Mouse (Mus musculus) kidney, postnatal 10 days (tissue): Measurements from ENCODE around the gene Arid5b.

Experiments used
- DNase-seq: peaks from one replicate; pipeline ENCODE4 v3.0.0; 2021; ENCODE audit warnings: mixed read lengths

The Arid5b gene

DNA sequence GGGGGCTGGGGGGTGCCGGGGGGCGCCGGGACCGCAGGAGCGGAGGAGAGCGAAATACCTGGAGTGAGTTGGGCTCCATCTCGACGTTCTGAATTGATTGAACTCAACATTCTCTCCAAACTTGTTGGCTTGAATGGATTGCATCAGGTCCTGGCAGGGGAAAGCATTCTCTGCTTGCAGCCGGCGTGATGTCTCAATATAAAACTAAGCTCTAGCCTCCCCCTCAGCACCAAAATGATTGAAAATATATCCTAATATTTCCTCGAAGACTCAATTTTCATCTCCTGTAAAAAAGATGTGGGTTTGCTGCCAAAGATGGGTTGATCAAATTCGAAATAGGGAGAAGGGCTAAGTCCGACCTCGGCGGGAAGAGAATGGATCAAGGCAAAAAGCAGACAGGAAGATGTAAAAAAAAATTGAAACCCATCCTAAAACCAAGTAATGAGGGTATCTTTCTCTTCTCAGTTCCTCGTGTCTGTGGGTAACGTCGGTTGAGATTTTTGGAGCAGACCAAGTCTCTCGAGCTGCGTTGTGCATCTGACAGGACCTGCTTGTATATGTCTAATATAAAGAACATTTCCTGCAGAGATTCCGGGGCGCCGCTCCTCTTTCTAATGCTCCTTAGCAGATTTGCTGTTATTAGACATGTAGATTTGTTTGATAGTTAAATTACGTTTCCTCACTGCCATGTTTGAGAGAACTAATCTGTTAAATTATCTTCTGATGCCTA, at the start of gene Arid5b:
TSS of gene Arid5b (minus strand) at position 109 of the 730 bp plus-strand sequence.
- DNase-seq, result peak; percentile 78

DNA sequence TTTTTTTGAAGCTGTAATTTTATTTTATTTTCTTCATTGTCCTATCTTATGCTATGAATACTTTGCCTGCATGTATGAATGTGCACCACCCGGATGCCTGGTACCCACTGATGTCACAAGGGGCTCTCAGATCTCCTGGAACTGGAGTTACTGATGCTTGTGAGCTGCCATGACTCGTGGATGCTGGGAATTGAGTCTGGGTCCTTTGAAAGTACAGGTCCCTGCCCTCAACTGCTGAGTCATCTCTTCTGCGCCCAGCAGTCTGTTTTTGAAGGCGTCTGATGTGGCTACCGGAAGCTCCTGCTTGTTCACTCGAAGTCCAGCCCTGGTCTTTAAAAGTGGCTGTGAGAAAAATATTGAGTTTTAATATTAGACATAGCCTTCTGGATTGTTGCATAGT, 46.8 kb upstream of the Arid5b start:
- no peak for DNase-seq

GRCm38 (mm10) chr10:68324061-68324460, 45.5 kb upstream of the Arid5b start:
- no peak for DNase-seq

DNA sequence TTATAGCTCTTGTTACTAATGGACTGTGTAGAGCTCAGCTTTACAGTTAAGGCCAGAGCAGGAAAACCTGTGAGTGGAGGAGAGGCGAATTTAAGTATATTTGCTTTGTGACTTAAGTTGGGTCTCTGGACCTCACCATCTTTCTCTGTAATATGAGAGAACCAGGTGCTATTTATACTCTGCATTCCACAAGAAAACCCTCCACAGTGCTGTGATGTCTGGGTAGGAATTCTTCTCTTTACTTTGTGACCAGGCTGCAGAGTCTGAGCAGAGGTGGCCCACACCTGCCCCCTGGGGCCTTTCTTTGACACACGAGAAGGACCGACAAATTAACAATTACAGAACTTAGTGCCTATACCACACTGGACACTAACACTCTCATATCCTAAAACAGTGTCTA, 44.6 kb upstream of the Arid5b start:
- DNase-seq, result no peak

GRCm38 (mm10) chr10:68320986-68321385, 42.4 kb upstream of the Arid5b start:
- no peak for DNase-seq

- DNase-seq, result no peak
These were observed 42.0 kb upstream of the Arid5b start for GRCm38 (mm10) chr10:68320496-68320895.

GRCm38 (mm10) chr10:68319438-68319837, 40.9 kb upstream of the Arid5b start:
- no peak for DNase-seq

DNA sequence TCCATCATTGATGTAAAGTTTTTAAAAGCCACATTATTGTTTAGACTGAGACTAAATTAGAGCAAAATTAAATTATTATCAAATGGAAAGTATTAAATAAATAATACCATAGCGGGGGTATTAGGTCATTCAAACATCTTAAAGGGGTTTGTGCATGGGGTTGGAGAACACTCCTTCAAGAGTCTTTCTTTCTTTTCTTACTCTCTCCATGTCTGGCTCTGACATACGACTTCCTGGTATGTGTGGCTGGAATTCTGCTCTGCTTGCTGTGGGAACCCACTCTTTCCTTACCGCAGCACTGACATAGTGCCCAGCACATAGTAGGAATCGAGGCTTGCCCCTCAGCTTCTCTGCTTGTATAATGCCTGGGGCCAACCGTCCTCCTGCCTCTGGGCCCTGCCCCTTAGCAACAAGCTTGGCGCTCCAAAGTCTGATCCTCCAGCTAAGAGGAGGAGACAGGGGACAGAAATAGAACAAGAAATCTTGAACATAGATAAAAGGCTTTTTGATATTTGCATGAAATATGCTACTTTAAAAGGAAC, 40.0 kb upstream of the Arid5b start:
- DNase-seq, result peak; percentile 18

DNA sequence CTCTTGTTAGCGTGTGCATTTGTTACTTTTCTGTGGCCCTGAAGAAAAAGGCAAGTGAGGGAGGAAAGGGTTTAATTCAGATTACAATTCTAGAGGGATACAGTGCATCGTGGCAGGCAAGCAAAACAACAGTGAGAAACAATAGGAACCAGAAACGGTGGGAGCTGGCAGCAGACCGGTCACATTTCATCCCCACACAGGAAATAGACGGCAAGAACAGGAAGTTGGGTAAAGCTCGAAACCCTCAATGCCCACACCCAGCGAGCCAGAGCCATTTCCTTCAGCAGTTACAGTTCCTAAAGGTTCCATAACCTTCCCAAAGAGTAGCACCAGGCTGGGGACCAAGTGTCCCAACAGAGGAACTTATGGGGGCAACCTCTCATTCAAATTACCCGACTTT, 34.2 kb upstream of the Arid5b start:
- DNase-seq, result no peak

DNA sequence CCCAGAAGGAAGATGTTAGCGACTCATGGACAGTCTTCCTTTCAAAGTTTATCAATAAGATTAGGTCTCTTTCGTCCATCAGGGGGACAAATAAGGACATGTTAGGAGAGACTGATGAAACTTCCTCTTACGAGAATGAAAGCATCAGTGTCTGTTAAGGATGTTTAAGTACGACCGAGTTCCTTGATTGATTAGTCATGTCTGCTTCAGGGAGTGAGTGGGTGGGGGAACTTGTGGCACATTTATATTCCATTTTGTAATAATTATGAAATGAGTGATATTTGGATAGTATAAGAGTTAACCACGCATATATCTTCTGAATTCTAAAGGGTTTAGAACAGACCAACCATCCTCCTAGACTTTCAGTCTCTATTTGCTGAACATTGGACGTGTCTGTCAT, 22.5 kb upstream of the Arid5b start:
- DNase-seq, result no peak

- no peak for DNase-seq
These were observed 10.9 kb upstream of the Arid5b start for GRCm38 (mm10) chr10:68289465-68289864.

- peak; percentile 89 for DNase-seq
These were observed 4.2 kb upstream of the Arid5b start for GRCm38 (mm10) chr10:68282466-68283391.

DNA sequence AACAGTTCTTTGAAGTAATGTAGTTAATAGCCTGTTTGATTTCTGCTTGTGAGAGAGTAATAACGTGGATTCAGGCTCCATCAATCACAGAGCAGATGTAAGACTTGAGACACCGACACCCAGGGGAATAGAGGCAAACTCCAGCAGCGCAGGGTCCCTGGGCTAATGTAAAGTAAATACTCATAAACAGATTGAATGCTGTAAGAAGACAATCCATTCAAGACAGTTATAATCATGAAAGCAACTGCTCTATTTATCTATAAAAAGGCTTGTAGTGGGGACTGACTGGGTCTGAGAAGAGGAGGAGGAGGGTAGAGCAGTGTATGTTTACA, 3.2 kb upstream of the Arid5b start:
- DNase-seq, result no peak

DNA sequence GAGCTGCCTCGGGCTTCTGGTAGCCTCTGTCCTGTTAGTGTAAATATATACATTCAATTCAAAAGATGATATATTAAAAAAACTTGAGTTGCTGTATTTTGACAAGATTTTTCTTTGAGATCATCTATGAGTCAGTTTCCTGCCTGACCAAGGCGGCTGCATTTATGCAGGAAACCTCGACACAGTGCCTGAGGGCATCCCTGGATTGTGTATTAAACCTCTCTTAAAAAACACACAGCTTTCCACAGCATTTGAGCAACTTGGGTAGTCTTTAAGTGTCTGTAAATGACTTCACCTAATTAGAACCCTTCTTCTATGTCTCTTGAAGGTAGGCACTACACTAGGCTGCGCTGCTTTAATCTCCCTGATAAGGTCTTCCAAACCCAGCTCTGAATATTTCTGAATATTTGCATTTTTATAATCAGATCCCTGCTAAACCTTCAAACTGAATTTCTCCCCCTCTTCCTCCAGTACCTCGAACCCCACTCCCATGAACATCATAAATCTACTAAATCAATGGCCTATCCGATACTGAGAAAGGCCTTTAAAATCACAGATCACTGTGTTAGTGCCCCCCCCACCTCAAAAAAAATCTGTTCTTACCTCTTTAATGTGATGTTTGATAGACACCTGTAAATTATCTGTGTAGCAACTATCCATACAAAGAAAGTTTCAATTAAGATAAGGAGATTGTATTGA, 2.7 kb upstream of the Arid5b start:
- DNase-seq, result no peak

- peak; percentile 83 for DNase-seq
These were observed 1.3 kb upstream of the Arid5b start for GRCm38 (mm10) chr10:68279516-68280501.

DNA sequence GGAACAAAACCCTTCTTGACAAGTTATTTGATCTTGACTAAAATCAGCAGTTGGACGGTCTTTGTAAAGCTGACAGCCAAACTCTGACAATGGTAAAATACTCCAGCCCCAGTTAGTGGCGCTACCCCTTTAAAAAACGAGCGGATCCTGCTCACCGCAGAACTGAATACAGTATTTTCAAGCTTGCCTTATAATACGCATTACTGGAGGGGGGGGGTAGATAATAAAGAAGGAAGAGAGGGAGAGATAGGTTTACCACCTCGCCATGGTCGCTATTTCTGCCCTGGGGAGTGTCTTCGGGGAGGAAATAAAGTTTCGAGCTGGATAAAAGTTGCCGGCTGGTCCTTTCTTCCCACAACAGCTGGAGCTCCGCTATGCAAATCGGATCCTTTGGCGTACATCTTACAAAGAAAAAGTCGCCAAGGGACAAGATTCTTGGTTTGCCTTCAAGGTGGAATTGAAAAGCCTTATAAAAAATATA, 829 bp downstream of the Arid5b start:
- peak; percentile 62 for DNase-seq

- DNase-seq, result peak; percentile 68
These were observed 1.5 kb downstream of the Arid5b start for GRCm38 (mm10) chr10:68276976-68277441.

- peak; percentile 86 for DNase-seq
These were observed 2.1 kb downstream of the Arid5b start for GRCm38 (mm10) chr10:68276350-68276975.

- peak; percentile 66 for DNase-seq
These were observed 3.4 kb downstream of the Arid5b start for GRCm38 (mm10) chr10:68274900-68275760.

DNA sequence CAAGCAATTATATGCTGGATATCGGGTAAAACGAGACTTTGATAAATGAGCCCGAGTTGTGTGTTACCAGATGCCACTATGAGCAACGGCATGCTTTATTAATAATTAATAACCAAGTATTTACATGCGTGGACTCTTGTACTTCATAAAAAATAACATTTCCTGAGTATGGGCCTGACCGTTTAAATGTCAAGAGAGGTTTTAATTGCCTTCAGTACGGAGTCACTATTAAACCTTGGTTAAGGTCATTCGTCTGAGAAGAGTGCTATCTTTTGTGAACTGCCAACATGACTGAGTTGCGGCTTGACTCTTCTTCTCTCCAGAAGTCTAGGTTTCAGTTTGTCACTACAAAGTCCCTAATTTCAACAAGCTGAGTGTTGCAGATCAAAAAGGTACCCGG, 8.8 kb downstream of the Arid5b start:
- no peak for DNase-seq
